Mouse (Mus musculus) heart, postnatal 25 days (tissue): ENCODE results near the gene Pkig. TPM values are rescaled to one million over a fixed set of nuclear protein-coding genes. Genes with fewer than 3 reads are reported as not detected.
"Not testable (repeated sequence)": the region's sequence is repeated elsewhere in the genome, so short reads cannot be mapped to it uniquely, and the experiment has no call there.

ENCODE experiments used
- DNase-seq: peaks from one replicate; pipeline ENCODE4 v3.0.0; 2022; ENCODE audit warnings: low spot score
- intact Hi-C: fragments of 180-260 bp; cut with DNase I; formaldehyde crosslinking; loops from one replicate; pipeline ENCODE4 v1.15.1; 2025
- total RNA-seq, 2 experiments: library from RNA; stranded (reverse); gene quantifications; 2 replicates each; pipeline ENCODE4 v1.2.3; 2021

The Pkig gene
- total RNA-seq: 100 to 1,000 TPM; 211 to 235 TPM

DNA sequence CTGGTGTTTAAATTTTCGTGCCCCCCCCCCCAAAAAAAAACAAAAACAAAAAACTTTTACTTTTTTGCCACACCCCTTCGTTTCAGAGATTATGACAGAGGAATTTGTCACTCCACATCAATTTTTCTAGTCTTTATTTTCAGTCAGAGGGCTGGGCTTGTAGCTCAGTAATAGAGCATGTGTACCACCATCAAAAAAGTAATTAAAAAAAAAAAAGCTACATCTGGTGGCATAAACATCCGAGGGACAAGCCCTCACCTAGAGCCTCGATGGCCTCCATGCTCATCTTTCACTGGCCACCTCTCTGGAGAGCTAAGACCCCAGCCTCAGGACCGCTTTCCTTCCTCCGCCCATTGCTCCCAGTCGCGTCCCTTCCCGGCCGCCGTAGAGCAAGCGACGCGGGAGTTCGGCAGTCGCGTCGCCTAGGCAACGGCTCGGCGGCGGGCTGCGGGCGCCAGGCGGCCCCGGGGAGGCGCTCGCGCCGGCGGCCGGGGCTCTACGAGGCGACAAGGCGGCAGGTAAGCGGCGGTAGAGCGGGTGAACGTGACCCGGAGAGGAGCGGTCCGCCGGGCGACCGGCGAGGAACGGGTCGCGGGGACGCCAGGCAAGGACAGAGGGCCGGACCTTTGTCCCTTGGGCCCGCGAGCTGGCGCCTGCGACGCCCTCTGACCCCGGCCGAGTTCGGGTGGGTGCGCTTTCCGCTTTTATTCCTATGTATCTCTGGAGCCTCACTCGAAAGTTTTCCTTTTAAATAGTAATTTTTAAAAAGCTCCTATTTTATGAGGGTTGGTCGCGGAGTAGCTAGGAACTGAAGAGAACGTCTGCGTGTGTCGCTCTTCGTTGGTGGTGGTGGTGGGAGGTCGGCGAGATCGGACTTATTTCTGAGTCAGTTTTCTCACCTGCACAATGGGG lies at the start of gene Pkig:
Pkig (plus strand) TSS at position 412 of the 912 bp plus-strand sequence.
- intact Hi-C loops: loop anchor here (1.0 kb wide), 1 partner anchor 61 kb away; no protein-coding TSS in a partner anchor

DNA sequence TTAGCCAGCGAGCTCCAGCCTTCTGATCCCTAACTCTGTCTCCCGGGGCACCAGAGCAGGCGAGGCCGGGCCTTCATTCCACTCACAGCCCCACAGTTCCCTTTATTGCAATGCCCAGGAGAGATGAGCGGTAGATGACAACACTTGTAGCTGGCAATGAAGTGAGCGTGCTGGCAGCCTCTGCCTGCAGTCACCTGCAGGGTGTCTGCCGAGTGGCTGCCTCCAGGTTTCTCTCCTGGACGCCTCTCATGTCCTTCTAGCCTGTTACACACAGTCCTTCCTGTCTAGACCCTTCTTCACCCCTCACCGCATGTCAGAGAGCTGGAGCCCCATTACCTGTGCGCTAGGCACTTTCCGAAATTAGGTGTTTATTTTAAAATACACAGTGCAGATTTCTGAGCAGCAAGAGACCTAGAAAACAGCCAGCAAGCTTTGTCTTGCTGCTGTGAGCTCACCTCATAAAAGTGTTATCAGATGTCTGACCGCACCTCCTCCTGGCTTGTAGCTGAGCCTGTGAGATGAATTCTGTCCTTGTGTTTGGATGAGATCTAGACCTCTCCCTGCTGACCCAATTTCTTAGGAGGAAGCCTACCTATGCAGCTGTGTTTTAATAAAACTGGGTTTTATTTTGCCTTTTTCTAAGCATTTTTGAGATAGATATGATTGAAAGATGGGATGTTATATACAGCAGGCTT lies 48.8 kb upstream of the Pkig start:
- DNase-seq: no peak
- intact Hi-C loops: loop anchor here (10.0 kb wide), 1 partner anchor 175 kb away; no protein-coding TSS in a partner anchor

More for the DNA sequence above, at the start of gene Pkig:
- DNase-seq: peak; percentile 69

DNA sequence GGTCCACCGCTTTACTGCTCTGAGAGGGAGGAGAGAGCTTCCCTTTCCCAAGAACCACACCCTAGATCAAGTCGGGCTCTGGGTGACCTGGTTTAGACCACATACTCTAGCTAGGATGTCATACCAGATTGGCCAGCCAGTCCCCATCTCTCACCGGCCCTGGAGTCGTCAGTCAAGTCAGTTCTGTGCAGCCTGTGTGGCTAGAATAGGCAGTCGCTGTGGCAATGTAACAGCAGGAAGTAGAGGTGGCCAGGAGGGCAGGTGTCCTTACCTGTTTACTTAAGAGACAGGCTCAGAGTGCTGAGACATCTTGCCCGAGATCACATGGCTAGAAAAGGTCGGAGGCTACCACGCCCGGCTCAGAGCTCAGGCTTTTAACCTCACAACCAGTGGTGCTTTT lies 47.0 kb upstream of the Pkig start:
- DNase-seq: no peak
- intact Hi-C loops: no loop called here

DNA sequence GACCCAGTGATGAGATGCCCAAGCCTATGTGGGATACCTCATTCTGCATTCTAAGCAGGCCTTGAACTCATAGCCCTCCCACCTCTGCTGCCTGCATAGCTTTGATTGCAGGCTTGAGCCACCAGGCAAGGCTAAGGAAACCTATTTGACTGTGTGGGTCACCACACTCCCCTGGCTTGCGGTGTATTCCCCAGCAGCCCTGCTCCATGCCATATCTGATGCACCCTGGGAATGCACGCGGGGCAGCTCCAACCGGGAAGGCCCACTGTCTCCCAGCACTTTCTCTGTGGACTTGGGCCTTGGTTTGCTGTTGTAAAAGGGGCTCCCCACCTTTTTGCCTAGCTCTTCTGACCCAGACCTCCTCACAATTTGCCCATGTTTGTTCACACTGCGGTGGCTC lies 45.0 kb upstream of the Pkig start:
- intact Hi-C loops: no loop called here
- DNase-seq: no peak

DNA sequence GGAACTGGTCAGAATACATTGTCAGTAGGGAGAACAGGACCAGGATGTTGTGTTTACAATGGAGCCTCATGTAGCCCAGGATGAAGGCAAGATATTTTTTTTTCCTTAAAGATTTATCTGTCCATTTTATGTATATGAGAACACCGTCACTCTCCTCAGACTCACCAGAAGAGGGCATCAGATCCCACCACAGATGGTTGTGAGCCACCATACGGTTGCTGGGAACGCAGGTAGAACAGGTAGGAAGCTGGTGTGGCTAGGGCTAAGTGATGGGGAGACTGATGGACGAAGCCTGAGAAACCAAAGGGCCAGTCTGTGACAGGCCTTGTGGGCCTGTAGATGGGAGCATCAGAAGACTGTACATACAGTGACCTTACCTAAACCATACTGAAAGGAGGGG lies 44.2 kb upstream of the Pkig start:
- intact Hi-C loops: no loop called here
- DNase-seq: no peak

DNA sequence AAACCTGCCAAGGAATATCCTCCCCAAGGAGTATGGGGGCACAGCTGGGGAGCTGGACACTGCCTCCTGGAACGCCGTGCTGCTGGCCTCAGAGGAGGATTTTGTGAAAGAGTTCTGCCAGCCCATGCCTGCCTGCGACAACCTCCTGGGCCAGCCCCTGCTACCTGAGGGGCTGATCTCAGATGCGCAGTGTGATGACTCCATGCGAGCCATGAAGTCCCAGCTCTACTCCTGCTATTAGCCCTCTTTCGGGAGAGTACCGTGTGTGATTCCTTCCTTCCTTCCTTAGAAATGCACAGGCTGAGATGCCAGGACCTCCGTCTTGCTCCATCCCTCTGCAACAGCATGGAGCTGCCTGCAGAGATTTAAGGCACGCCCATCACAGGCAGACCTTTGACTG lies 42.8 kb upstream of the Pkig start:
- DNase-seq: no peak
- intact Hi-C loops: no loop called here

DNA sequence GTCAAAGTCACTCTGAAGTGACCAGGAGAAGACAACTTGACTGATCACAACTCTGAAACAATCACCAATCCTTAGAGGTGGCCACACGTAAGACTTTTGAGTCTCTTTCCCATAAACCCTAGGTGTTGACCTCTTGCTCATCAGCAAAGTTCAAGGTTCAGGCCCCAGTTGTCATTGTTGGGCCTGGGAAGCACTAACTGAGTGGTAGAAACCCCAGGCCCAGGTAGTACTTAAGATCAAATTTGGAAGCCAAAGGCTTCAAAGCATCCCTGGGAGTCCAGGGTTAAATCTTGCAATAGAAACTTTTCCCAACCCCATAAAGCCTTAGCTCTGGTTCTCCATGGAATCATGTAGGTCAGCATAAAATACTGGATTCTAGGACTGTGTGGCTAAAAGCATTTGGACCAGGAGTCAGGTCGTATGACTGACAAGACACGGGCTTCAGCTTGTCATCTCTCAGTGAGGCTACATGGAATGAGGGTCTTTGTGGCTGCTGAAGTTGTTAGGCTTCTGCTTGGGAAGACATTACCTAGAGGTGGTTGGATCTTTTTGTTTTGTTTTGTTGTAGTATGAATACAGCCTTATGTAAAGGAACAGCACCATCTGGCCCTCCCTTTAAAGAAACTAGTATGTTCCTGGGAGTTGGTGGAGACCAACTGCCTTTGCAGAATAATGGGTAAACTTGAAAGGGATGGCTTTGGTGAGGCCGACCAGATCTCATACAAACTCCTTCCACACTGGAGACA lies 42.1 kb upstream of the Pkig start:
- intact Hi-C loops: no loop called here
- no peak for DNase-seq

DNA sequence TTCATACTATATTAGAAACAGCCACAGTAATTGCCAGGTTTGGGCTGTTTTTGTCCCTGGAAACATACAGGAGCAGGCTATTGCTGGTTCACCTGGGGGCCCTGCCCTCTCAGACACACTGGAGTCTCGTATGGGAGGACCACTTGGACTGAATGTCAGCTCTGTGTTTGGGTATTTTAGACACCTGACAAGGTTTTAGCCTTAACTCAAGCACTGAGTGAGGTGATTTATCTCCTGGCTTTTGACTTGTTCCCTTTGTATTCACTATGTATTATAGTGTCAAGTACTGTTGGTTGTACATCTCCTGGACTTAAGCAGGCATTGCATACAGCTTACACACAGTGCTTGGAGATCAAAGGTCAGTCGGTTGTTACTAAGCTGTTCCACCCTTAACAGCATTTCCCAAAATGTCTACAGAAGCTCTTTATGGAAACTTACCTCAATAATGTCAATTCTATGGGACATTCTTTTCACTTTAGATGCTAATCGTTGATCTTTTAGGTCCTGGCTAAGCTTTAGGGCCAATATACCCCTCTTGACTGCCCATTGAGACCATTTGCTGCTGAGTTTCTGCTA lies 41.4 kb upstream of the Pkig start:
- intact Hi-C loops: no loop called here

DNA sequence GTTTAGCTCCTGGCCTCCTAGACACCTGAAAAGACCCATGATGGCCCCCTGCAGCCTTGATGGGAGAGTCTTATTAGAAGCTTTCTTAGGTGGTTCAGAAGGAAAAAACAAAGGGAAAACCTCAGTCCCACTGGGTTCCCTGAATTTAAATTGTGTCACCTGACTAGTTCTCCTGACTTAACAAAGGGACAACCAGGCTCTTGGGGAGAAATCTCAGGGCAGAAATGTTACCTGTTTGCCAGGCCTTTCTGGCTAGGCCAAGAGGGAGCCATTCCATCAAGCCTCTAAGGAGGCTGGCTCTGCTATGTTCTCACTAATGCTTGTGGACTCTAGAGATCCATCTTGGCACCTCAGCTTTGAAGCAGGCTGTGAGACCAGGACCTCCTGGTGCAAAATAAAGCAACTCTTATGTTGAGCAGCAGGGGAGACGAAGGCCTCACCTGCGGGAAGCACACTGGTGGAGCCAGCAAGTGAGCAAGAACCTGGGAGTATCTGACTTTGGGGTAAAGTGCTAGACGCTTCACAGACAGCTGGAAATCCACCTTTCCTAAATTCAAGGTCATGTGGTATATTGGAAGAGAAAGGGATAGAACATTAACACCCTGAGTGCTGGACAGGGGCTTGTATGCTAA lies 40.8 kb upstream of the Pkig start:
- no peak for DNase-seq
- intact Hi-C loops: no loop called here

More for the DNA sequence above, 41.4 kb upstream of the Pkig start:
- no peak for DNase-seq

DNA sequence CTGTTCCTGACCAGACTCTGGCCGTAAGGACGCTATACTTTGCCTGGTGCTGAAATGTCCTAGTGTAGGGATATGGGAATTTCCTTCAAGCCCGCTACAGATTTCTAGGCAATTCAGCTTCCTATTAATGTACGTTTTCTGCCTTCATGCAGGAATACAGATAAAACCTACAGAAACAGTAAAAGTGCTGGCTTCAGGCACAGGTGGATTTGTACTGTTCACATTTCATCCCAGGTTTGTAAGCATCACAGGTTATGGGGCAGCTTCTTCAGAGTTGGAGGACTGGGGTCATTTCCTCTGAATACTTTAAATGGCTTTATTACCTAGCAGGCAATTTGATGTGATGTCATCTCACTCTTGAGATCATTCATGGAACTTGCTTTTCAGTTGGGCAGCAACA lies 40.3 kb upstream of the Pkig start:
- no peak for DNase-seq
- intact Hi-C loops: no loop called here

DNA sequence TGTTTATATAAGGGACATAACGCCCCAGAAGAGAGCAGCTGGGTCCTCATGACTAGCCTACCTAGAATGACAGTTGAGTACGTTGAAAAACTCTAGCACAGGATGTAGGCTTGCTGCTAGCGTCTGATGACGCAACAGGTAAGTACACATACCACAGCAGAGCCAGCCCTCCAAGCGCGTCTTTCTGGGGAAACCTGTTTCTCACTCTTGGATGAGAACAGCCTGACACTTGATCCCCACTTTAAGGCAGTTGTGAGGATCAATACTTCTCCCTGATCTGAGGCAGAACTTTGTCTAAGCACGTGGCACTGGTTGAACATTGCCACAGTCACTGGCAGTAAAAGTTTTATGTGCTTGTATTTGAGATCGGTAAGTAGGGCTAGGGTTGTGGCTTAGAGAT lies 37.7 kb upstream of the Pkig start:
- intact Hi-C loops: no loop called here
- DNase-seq: no peak

DNA sequence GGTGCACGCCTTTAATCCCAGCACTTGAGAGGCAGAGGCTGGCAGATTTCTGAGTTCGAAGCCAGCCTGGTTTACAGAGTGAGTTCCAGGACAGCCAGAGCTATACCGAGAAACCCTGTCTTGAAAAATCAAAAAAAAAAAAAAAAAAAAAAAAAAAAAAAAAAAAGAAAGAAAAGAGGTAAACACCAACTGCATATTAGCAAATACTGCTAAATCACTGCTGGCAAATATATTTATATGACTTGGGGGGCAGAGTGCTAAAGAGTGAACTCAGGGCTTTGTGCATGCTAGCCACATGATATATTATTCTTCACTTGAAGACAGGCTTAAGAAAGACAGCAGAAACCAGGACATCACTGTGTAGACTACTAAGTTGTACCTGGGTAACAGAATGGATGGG lies 36.8 kb upstream of the Pkig start:
- intact Hi-C loops, DNase-seq: not testable (repeated sequence)

DNA sequence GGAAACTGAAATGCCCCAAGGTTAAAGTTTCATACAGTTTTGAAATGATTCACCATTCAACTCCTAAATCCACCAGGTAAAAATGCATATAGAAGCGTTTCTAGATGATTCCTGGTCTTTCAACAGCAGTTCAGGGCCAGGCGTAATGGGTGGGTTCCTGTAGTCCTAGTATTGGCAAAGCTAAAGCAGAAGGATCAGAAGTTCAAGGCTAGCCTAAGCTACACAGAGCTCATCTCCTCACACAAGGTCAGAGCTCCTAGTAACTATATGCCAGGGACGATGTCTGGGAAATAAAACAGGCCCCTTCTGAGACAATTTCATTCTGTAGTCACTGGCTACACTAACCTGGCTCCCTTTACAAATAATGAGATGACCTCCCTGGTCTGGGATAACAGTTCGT lies 27.0 kb upstream of the Pkig start:
- DNase-seq: no peak
- intact Hi-C loops: no loop called here

DNA sequence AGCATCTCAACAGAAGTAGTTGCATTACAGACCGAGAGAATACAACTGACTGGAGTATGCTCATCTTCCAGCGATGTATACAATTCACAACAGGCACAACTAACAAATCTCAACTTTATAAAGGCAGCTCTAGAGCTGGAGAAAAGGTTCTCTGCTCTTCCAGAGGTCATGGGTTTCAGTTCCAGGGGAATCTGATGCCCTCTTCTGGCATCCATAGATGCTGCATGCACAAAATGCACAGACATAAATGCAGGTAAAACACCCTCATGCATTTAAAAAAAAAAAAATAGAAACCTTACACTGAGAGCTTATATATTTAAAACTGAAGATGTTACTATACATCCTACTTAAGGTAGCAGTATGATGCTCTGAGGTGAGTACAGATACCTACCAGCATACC lies 26.5 kb upstream of the Pkig start:
- no peak for DNase-seq
- intact Hi-C loops: no loop called here

DNA sequence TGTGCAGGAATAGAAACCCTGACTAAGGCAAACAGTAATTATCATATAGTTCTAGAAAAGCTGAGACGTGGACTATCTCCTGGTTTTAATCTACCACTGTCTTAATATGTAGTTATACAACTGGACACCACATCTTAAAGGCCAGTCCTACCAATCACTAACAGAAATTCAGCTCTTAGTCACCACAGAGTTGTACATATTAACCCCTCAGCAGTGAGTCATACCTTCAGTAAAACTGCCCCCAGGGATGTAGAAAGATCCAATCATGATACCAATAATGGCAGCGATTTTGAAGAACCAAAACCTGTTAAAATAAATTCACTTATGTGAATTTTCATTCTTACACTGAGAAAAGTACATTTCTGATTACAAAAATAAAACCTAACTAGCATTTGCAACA lies 24.0 kb upstream of the Pkig start:
- intact Hi-C loops: no loop called here
- DNase-seq: no peak

DNA sequence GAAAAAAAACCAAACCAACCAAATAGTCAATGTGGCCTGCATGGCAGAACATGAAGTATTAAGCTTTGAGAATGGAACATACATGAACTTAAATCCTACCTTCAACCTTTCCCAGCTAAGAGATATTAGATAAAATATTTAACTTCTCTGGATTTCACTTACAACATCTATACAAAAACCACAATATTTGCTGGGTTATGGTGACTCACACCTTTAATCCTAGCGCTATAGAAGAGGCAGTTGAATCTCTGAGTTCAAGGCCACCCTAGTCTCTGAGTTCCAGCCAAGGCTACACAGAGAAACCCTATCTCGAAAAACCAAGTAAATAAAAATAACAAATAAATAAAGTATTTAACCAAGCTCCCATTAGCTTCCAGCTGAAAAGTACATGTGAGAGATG lies 22.1 kb upstream of the Pkig start:
- DNase-seq: no peak
- intact Hi-C loops: loop anchor here (5.0 kb wide), 1 partner anchor 34 kb away; the partner anchor contains the start of gene Ttpal

DNA sequence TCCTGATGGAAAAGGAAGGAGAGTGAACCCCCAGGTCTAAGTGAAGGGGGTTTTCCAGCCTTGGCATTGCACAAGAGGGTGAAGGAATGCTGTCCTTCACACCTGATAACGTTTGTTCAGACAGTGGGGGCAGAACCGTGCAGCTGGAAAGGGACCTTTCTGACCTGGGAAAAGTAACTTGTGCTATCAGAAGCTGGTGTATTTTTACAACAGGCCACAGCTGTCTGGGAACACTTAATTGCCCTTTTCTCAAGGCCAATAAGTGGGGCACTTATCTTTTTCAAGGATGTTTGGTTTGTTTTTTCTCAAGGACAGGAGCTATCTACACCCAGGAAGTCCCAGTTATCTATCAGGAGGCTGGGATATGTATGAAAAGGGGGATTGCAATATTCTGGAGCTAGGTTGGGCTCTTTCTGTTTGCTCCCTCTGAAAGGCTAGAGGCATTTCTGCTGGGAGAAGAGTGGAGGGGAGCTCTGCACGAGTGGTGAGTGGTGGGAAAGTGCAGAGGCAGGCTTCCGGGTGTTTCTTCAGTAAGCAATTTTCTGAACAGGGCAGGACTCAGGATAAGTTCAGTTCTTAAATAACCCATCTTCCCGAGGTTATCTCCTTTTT lies 20.4 kb upstream of the Pkig start:
- intact Hi-C loops: loop anchor here (5.0 kb wide), 1 partner anchor 35 kb away; the partner anchor contains the start of gene Ttpal
- DNase-seq: no peak

DNA sequence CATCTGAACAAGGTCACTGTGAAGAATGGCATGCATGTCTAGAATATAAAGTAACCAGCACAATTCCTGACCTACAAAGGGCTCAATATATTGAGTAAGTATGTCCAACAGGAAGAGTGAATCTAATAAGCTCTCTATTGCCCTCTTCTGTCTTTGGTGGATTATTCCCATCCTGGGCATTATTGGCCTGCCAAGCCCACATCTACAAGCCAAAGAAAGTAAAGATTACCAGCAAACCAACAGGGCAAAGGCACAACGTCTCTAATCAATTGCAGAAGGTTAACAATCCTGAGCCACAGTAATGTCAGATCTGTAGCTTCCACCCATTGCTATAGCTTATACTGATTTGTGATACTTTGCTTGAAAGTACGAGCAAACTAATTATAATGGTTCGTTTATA lies 17.7 kb upstream of the Pkig start:
- no peak for DNase-seq
- intact Hi-C loops: no loop called here

DNA sequence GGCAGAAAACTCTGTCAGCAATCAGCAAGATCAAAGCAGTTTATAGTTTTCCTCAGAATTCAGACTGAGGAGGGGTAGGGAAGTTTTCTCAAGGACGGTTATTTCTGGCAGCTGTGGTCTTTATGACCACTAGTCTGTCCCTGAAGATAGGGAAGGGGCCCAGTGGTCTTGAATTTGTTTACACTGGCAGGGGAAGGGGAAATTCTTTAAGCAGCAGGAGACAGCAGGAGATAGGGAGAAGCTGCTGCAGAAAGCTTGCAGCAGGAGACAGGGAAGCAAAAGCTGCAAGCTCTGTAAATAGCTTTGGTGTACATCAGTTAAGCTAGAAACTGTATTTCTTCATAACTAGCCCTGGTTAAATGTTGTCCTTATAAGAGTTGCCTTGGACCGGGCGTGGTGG lies 16.5 kb upstream of the Pkig start:
- intact Hi-C loops: no loop called here
- no peak for DNase-seq
